Mouse (Mus musculus) neural tube, postnatal 0 days (tissue): ENCODE data around the gene Rsbn1l. TPM values are rescaled to one million over a fixed set of nuclear protein-coding genes. Genes with fewer than 3 reads are reported as not detected.

Source experiments
- polyA plus RNA-seq: library from polyadenylated mRNA; unstranded; fragments of >200 nt; fragmentation: Nextera tagmentation; extraction: Ambion mirVana; gene quantifications from 2 replicates; pipeline ENCODE4 v1.2.1, GENCODE M21; 2015

Rsbn1l gene
- polyA plus RNA-seq = 4.0 and 4.4 TPM in 2 replicates

GRCm38 (mm10) chr5:20956298-20956697 lies at the start of gene Rsbn1l:
Gene Rsbn1l, minus strand, starts transcription at chr5:20956398.

GRCm38 (mm10) chr5:20881915-20882800 lies 74.0 kb downstream of the Rsbn1l start, which contains the start of the genes Phtf2 and Tmem60:
Gene Phtf2, minus strand, starts transcription at chr5:20882124.
Gene Tmem60, plus strand, starts transcription at chr5:20882191.

Other genes with a start within 250 kb of the Rsbn1l start
- 18.2 and 22.7 TPM in 2 replicates for gene Phtf2, start 74.3 kb downstream of the Rsbn1l start, polyA plus RNA-seq
- 74.4 and 77.7 TPM in 2 replicates for gene Tmem60, start 74.2 kb downstream of the Rsbn1l start, polyA plus RNA-seq
- 15.3 and 17.6 TPM in 2 replicates for gene Ptpn12, start 99.5 kb upstream of the Rsbn1l start, polyA plus RNA-seq
- gene Gsap, start 229.9 kb upstream of the Rsbn1l start, polyA plus RNA-seq = 8.1 and 9.8 TPM in 2 replicates